Mouse (Mus musculus): ENCODE measurements around the gene 0610040J01Rik. TPM values are rescaled to one million over a fixed set of nuclear protein-coding genes. Genes with fewer than 3 reads are reported as not detected.

Gene 0610040J01Rik
- 0.24 and 0.42 TPM in 2 replicates for total RNA-seq (2014; fragmentation: Nextera tagmentation)
- total RNA-seq (2017): 0.46 and 1.1 TPM in 2 replicates

DNA sequence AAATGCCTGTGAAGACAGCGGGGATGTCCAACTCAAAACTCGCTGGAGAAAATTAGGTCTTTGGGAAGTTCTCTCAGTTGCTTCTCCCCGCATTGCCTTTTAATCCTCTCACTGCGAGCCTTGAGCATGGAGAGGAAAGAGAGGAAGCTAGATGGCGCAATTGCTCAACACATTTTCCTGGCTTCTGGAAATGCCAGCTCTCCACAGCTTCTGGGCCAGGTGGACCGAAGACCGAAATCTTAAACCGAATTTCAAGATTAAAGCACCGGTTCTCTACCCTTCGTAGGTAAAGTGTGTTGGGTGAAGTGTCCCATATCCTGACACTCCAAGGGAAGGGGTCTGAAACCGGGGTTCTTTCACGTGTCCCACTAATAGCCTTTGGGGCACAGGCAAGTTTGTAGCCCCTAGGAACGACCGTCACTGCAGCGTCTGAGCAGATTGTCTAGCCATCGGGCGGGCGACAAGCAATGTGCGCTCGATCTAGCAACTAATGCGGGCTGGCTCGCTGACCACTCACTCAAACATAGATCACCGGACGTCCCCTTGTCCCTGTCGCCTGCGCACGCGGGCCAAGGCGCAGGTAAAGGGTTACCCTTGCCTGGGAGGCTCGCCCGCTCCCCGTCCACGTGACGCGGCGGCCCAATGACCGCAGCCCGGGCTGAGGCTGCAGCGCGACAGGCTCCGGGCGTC is at the start of gene 0610040J01Rik:
TSS of gene 0610040J01Rik (plus strand) at position 545 of the 690 bp plus-strand sequence.
- peak; percentile 81 for ATAC-seq (replicated peaks; ENCODE audit: low FRiP score, low TSS enrichment, poor library complexity, severe bottlenecking)

DNA sequence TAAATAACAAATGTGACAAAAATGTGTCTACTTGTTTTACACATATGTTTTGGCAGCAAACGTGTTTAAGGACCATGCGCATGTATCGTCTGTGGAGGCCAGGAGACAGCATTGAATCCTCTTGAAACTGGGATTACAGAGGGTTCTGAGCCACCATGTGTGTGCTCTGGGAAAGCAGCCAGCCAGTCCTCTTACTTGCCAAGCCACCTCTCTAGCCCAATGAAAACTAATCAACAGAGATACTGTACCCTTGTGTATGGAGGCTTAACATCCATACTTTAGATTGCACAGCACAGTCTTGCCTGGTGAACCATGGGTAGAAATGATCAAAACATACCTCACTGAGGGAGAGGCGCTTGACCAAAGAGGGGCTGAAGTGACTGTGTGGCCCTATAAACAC is 46.3 kb upstream of the 0610040J01Rik start:
- no peak for ATAC-seq (replicated peaks; ENCODE audit: low FRiP score, low TSS enrichment, poor library complexity, severe bottlenecking)

DNA sequence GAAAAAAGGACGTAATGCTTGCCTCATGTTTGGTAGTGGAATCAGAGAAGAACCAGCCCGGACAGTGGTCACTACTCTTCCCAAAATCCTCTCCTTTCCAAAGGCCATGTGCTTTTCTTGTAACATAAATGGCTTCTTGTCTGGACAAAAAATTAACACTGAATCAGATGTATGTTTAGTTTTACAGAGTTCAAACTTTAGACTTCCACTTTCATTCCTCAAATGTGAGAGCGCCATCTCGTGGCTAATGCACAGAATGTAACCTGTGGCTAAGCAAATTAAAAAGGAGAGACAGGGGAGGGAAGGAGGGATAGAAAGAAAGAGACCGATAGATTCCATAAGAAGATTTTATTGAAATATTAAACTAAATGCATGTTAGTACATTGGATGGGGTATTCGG is 45.4 kb upstream of the 0610040J01Rik start:
- ATAC-seq (replicated peaks; ENCODE audit: low FRiP score, low TSS enrichment, poor library complexity, severe bottlenecking): peak; percentile 73; the same call in 1 of the 2 replicates

DNA sequence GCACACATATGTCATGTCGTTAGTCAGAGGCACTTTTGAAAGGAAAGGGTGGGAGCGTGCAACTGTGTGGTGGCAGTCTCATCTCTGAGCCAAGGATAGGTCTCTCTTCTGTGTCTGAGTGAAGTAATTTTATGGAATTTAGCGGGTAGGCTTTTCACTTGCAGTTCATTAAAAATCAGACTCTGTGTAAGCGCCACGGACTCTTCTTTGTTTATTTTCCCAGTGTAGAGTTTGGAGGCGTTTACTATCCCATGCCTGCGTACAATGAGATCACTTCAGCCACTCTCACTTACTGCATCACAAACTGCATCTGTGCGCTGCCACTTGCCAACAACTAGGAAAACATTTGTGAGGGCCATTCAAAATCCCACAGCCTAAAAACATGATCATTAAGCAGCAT is 44.7 kb upstream of the 0610040J01Rik start:
- no peak for ATAC-seq (replicated peaks; ENCODE audit: low FRiP score, low TSS enrichment, poor library complexity, severe bottlenecking)

DNA sequence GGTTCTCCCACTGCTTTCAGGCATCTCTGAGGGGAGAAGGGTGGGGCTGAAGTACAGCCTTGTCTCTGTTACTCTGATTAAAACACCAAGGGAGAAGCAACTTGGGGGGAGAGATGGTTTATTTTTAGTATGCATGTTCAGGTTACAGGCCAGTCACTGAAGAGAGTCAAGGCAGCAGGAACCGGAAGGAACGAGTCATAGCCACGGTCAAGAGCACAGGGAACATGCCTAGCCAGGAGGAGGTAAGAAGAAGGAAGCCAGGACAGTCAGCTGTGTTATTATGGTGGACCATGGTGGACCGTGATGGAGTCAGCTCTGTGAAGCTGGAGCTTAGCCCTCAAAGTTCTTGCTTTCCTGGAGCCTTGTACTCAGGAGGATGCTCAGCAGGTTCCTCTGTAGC is 43.9 kb upstream of the 0610040J01Rik start:
- no peak for ATAC-seq (replicated peaks; ENCODE audit: low FRiP score, low TSS enrichment, poor library complexity, severe bottlenecking)

DNA sequence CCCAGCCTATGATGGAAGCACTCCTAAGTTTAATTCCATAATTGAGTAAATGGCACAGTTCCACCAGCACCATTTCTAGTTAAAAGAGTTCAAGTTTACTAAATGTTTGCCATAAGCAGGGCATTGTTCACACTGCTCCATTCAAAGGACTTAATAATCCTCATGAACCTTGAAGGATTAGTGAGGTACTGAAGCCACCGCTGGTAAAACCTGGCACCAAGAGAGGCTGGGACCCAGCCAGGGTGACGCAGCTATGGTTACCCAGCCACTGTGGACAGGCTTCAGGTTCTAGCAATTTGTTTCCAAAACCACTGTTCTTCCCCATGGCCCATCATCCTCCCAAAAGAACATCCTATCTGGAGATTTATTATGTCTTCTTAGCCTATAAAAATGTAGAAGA is 39.2 kb upstream of the 0610040J01Rik start:
- ATAC-seq (replicated peaks; ENCODE audit: low FRiP score, low TSS enrichment, poor library complexity, severe bottlenecking): no peak

DNA sequence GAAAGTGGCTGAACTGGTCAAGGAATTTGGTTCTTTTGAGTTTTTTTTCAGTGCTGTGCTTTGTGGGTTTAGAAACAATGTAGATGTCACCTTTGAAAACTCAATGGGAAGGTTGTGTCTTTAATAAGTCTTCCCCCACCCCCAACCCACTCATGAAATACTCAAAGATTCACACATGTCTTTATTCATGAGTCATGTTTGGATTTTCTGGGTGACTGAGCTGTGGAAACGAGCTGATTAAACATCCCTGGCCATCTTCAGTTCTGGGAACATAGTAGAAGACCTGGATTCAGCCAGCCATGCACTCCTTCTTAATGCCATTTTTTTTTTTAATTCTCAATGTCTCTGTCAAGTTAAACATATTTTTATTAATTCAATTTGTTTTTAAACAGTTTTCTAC is 38.6 kb upstream of the 0610040J01Rik start:
- no peak for ATAC-seq (replicated peaks; ENCODE audit: low FRiP score, low TSS enrichment, poor library complexity, severe bottlenecking)

DNA sequence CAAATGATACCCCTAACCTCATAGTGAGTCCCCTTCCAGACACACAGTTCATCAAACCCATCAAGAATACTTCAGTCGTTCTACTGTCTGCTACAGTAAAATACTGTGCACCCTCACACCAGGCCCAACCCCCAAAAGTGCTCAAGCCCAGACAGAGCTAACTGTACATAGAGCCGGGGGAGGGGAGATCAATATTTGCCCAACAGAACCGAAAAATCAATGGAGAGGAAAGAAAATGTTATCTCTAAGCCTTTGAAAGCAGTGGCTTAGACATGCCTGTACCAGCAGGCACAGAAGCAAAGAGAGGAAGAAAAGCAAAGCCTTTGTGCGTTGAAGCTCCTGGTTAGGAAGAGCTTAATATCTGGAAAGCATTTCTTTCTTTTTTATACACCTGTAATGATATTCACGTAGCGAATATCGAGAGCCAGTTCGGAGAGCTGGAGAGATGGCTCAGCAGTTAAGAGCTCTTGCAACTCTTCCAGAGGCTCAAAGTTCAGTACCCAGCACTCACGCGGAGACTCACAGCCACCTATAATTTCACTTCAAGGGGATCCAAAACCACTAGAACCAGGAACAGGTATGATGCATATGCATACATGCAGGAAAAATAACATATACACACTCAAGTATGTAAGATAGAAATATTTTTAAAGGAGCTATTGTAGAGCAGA is 23.9 kb upstream of the 0610040J01Rik start:
- no peak for ATAC-seq (replicated peaks; ENCODE audit: low FRiP score, low TSS enrichment, poor library complexity, severe bottlenecking)

DNA sequence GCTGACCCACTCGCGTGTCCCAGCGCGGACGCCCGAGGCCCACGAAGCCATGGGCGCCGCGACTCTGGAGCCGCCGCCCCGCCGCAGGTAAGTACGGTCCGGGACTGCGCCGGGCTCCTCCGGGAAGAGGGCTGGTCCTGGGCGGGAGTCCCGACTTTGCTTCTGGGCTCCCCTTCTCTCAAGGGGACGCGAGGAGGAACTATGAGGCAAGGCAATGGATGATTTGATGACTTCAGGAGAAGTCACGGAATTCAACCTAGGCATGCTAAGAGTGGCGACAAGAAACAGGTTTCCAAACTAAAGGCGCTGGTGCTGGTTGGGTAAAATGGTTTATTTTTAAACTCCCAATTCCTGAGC is 324 bp downstream of the 0610040J01Rik start:
- 0 out of 2 replicates have a peak, but pooled peaks have one; percentile 11 for ATAC-seq (replicated peaks; ENCODE audit: low FRiP score, low TSS enrichment, poor library complexity, severe bottlenecking)

DNA sequence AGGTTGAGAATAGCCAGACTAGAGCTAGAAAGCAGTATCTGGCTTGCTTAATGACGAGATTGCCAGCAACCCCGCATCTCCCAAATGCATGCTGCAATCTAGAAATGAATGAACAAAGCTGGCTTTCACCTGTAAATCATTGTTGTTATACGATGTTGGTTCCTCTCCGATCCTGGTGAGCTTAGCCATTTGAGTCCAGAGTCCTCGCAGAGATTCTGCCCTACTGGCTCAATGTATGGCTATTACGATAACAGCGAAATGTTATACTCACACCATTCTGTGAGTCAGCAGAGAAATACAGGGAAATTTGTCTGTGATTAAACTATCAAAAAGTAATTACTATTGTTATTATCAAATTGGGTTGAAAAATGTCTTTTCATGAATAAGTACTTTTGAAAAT is 4.5 kb downstream of the 0610040J01Rik start:
- no peak for ATAC-seq (replicated peaks; ENCODE audit: low FRiP score, low TSS enrichment, poor library complexity, severe bottlenecking)

DNA sequence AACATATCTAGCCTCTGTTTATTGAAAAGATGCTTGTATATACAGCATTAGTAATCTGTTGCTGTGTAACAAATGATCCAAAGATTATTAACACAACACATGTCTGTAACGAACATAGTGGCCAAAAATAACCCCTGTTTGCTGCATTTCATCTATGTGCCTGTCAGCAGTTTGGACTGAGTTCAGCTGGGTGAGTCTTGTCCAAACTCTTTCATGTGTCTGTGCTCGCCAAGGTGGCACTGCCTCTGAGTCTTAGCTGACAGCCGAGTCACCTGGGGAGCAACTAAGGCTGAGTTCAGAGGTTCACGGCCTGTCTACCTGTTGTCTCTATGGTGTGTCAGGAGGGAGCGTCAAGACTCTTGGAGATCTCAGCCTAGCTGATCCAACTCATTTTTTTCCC is 5.1 kb downstream of the 0610040J01Rik start:
- ATAC-seq (replicated peaks; ENCODE audit: low FRiP score, low TSS enrichment, poor library complexity, severe bottlenecking): no peak

DNA sequence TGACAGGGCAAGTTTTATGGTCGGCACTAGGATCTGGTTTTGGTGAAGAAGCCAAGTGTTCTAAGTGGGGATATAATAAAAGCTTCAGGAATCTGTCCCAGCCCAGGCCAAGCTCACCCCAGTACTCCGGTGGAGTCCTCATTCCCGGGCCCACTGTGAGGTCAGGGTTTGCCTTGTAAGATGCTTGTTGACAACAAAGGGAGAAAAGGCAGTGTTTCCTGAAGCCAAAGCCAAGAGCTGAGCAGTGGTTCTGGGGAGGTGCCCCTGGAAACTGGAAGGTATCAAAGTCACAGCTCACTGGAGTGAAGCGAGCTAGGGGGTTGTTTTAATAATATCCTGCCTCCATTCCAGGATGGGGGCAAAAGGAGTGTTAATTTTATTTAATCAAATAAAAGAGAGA is 6.8 kb downstream of the 0610040J01Rik start:
- ATAC-seq (replicated peaks; ENCODE audit: low FRiP score, low TSS enrichment, poor library complexity, severe bottlenecking): no peak

DNA sequence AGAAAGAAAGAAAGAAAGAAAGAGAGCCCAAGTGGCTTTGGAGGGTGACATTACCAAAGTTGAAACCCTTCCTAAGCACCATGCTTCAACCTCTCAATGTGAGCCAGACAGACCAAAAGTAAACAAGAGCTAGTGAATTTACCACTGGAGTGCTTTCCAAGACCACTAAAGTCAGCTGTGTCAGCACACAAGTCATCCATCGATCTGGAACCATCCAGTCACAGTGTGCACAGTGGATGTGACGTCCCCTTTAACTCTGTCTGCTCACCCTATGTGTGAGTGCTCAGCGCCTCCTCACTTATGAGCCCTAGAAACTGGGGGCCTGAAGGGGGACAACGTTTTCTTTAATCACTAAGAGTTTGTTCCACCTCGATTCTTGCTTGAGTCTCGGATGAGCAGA is 7.4 kb downstream of the 0610040J01Rik start:
- no peak for ATAC-seq (replicated peaks; ENCODE audit: low FRiP score, low TSS enrichment, poor library complexity, severe bottlenecking)

DNA sequence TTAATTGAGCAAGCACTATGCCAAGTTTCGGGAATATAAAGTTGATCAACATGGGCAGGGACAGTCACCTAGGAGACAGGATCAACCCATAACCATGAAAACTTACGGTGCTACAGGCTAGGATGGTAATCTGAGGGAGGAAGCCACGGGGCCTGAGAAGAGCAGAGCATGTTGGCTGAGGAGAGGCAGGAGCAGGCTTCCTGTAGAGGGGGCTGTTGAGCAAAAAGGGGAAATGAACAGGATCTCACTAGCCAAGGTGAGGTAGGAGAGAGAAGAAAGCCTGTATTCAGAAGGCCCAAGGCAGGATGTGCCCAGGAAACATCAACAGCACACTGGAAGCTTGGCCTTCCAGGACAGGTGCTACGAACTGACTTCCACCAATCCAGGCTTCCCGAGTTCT is 9.0 kb downstream of the 0610040J01Rik start:
- ATAC-seq (replicated peaks; ENCODE audit: low FRiP score, low TSS enrichment, poor library complexity, severe bottlenecking): no peak

DNA sequence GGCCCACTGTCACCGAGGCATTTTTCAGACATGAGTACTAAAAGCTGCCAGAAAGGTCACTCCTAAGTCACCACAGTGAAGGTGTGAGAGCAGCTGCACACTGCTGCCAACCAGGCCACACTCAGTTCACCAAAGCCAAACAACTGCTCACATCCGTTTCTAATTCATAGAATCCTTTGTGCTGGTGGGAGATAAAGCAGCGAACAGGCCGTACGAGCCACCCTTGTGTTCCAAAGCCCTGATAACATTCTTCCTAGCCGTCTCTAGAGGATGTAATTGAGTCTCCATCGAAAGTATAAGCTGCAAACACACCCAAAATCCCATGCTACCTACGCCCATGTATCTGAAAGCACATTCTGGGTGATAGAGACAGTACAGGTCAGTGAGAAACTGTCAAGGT is 9.7 kb downstream of the 0610040J01Rik start:
- peak; percentile 90 for ATAC-seq (replicated peaks; ENCODE audit: low FRiP score, low TSS enrichment, poor library complexity, severe bottlenecking)

DNA sequence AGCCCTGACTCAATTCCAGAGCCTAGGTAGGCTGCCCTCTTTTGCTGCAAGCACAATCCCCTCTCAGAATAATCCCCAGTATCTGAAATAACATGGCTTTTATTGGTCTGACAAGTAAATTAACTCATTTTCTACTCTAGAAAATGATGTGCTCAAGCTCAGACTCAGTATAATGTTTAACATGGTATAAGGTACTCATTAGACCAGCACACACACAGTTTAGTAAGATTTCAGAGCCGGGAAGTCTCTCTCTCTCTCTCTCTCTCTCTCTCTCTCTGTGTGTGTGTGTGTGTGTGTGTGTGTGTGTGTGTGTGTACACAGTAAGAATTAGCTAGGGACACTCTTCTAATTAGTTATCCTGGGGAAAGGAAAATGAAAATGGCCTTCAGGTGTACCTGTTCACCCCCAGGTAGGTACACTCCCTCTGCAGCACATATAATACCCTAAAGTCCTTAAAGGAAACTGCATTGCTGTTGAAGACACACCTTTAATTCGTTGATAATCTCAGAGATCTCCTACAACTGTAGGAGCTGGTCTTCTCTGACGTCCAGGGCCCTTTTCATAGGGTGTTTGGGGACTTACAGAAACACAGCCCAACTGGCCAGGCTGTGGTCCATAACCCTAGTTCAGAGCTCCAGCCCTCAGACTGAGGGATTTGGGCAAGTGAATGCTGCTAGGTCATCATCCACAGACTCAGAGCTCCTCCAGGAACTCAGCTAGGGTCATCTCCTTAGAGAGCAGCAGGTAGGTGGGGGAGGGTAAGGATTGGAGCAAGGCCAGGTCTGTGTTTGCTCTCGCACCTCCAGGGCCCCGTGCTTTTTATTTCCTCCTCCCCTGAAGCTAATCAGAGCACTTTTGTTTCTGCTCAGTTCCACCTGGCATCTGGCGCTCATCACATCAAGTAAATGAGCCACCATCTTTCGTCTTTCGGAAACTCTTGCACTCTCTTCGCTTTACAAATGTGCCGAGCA is 11.5 kb downstream of the 0610040J01Rik start:
- ATAC-seq (replicated peaks; ENCODE audit: low FRiP score, low TSS enrichment, poor library complexity, severe bottlenecking): no peak

DNA sequence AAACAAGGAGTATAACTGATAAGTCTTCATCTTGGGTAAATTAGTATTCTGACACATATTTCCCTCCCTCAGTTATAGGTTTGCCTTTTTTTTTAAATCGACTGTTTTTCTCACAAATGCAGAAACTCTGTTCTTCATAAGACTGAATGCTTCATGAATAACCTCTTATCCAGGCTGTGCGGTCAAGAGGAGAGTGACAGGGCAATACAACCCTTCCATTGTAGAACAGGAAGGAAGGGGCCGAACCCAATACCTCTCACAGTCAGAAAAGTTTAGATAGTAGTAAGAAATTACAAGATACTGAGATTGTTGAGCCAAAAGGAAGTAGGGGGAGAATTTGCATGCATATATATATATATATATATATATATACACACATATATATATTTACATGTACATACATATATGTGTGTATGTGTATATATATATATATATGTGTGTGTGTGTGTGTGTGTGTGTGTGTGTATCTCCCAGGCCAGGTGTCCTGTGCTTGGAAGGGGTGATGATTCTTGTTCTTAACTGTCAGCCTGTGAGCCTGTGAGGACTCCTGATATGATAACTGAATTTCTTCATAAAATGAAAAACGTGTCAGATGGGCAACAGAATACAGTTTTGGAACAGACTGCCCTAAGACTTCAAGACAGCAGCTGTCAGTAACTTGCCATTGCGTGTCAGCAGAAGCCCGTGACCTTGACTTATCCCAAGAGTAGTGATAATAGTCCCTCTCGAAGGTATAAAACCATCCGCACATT is 12.6 kb downstream of the 0610040J01Rik start:
- ATAC-seq (replicated peaks; ENCODE audit: low FRiP score, low TSS enrichment, poor library complexity, severe bottlenecking): no peak

DNA sequence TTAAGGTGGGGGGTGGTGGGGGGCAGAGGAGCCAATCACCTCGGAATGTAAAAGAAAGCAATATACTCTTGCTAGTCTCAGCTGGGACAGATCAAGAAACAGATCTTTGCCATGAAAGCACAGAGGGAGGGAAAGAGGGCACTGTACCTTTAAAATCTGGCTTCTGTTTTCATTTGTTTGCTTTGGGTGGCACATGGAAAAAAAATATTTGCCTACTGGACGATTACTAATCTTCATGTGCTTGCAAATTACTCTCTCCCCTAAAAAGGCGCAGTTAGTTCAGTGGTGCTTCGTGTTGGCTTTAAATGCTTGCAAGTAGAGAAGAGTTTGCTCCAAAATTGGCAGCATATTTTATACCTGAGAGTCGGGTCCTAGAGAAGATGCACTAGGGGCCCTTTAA is 13.7 kb downstream of the 0610040J01Rik start:
- no peak for ATAC-seq (replicated peaks; ENCODE audit: low FRiP score, low TSS enrichment, poor library complexity, severe bottlenecking)

DNA sequence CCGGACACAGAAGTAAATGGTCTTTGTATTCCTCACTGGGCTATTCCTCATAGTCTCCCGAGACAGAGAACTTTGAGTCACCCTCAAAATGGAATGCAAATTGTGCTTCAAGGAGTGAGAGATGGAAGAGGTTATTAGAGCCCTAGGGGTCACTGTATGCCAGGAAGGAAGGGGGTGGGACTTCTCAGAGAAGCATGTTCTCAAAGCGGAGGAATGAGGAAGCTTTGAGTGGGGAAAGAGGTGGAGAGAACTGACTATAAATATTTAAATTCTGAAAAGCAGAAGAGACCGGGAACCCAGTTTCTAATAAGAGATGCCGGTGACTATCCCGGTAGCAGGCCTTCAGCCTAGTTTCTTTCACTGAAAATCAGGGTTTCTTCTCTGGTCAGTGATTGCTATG is 14.8 kb downstream of the 0610040J01Rik start:
- no peak for ATAC-seq (replicated peaks; ENCODE audit: low FRiP score, low TSS enrichment, poor library complexity, severe bottlenecking)

Data from megakaryocyte-erythroid progenitor cell, adult 5-6 weeks (primary cell).